Mouse (Mus musculus) embryonic facial prominence, embryonic 14.5 days (tissue): ENCODE data around the gene Lrrc66. TPM values are rescaled to one million over a fixed set of nuclear protein-coding genes. Genes with fewer than 3 reads are reported as not detected.

Experiments
- ATAC-seq: fragments of 200-750 bp; cut with Nextera tagmentation; 2 replicates; pipeline ENCODE4 v1.8.0; 2017; ENCODE audit warnings: low read depth, moderate number of reproducible peaks, moderate TSS enrichment
- DNase-seq: peaks from one replicate; pipeline ENCODE4 v3.0.0-alpha.2; 2015; ENCODE audit warnings: low spot score
- H3K27ac ChIP-seq: fragments of 300-500 bp; sonication (generic); replicated peaks from 2 replicates; pipeline ENCODE4 v1.5.1; 2014; ENCODE audit warnings: low read depth, mild to moderate bottlenecking, low read length, moderate library complexity
- H3K27me3 ChIP-seq: fragments of 300-500 bp; sonication (generic); replicated peaks from 2 replicates; pipeline ENCODE4 v1.6.1; 2014; ENCODE audit warnings: low read length; ENCODE audit not compliant: control insufficient read depth, insufficient read depth
- H3K36me3 ChIP-seq: fragments of 300-500 bp; sonication (generic); 2 replicates; pipeline ENCODE4 v1.6.1; 2014; ENCODE audit warnings: low read length, mixed read lengths; ENCODE audit not compliant: control insufficient read depth, insufficient read depth
- H3K4me1 ChIP-seq: fragments of 300-500 bp; sonication (generic); 2 replicates; pipeline ENCODE4 v1.6.1; 2014; ENCODE audit warnings: antibody characterized with exemption, low read length; ENCODE audit not compliant: control insufficient read depth, insufficient read depth
- H3K4me2 ChIP-seq: fragments of 300-500 bp; sonication (generic); 2 replicates; pipeline ENCODE4 v1.6.1; 2014; ENCODE audit warnings: low read depth, mild to moderate bottlenecking, low read length, moderate library complexity, mixed read lengths
- H3K4me3 ChIP-seq: fragments of 300-500 bp; sonication (generic); 2 replicates; pipeline ENCODE4 v1.5.1; 2014; ENCODE audit warnings: low read depth, mild to moderate bottlenecking, low read length
- H3K9ac ChIP-seq: fragments of 300-500 bp; sonication (generic); 2 replicates; pipeline ENCODE4 v1.6.1; 2014; ENCODE audit warnings: low read depth, mild to moderate bottlenecking, low read length, moderate library complexity, mixed read lengths
- H3K9me3 ChIP-seq: fragments of 300-500 bp; sonication (generic); 2 replicates; pipeline ENCODE4 v1.6.1; 2016; ENCODE audit warnings: low read length; ENCODE audit not compliant: control insufficient read depth
- WGBS: fragments of 180-500 bp; shearing (Covaris S2); extraction: QIAGEN DNeasy Blood & Tissue Kit; methylation state at CpG from one replicate; pipeline ENCODE4 v1.1.7; 2014; 5-methylcytosine and 5-hydroxymethylcytosine counted together
- polyA plus RNA-seq: library from polyadenylated mRNA; unstranded; fragments of >200 nt; fragmentation: Nextera tagmentation; extraction: Ambion mirVana; gene quantifications from 2 replicates; pipeline ENCODE4 v1.2.1, GENCODE M21; 2014

The Lrrc66 gene
- polyA plus RNA-seq, 1 experiment from 2014 or later = not detected

GRCm38 (mm10) chr5:73566119-73566518 lies 66.2 kb downstream of the Lrrc66 start:
- H3K27ac ChIP-seq = no peak overlapping the region
- H3K36me3 ChIP-seq = no peaks in the 10 kb centered on the region
- WGBS = 76% methylated on average over 5 of the region's 5 CpGs
- ATAC-seq (no peak), DNase-seq (no peak)
- no peak overlapping the region for H3K4me3 ChIP-seq
- no peak overlapping the region for H3K4me2 ChIP-seq
- H3K4me1 ChIP-seq = no peaks in the 10 kb centered on the region
- no peak overlapping the region for H3K9ac ChIP-seq
- no peaks in the 10 kb centered on the region for H3K9me3 ChIP-seq
- H3K27me3 ChIP-seq = no peaks in the 10 kb centered on the region

- DNase-seq = no peak
- no peak for ATAC-seq
- Histone ChIP-seq H3K36me3 (0 out of 2 replicates have a peak, but pooled peaks cover 9% of the 10 kb centered on the region), H3K4me3 (no peak overlapping the region), H3K4me1 (no peaks in the 10 kb centered on the region), H3K27me3 (no peaks in the 10 kb centered on the region), H3K4me2 (no peak overlapping the region), H3K9me3 (no peaks in the 10 kb centered on the region), H3K27ac (no peak overlapping the region), H3K9ac (no peak overlapping the region)
- WGBS = 97% methylated on average over 6 of the region's 6 CpGs
Observed at GRCm38 (mm10) chr5:73564038-73564437, 68.3 kb downstream of the Lrrc66 start.

- H3K9me3 ChIP-seq = no peaks in the 10 kb centered on the region
- 91% methylated on average over 6 of the region's 6 CpGs for WGBS
- no peaks in the 10 kb centered on the region for H3K4me1 ChIP-seq
- no peaks in the 10 kb centered on the region for H3K27me3 ChIP-seq
- H3K27ac ChIP-seq = no peak overlapping the region
- no peak for ATAC-seq
- no peak overlapping the region for H3K4me3 ChIP-seq
- DNase-seq = no peak
- no peak overlapping the region for H3K9ac ChIP-seq
- H3K4me2 ChIP-seq = no peak overlapping the region
- peaks cover 30% of the 10 kb centered on the region for H3K36me3 ChIP-seq
Observed at GRCm38 (mm10) chr5:73558756-73559155, 73.6 kb downstream of the Lrrc66 start.

- no peak overlapping the region for H3K4me3 ChIP-seq
- WGBS = 77% methylated on average over 12 of the region's 12 CpGs
- H3K9ac ChIP-seq = no peak overlapping the region
- peaks cover 40% of the 10 kb centered on the region for H3K36me3 ChIP-seq
- ATAC-seq (no peak), DNase-seq (no peak)
- no peaks in the 10 kb centered on the region for H3K27me3 ChIP-seq
- H3K4me2 ChIP-seq = no peak overlapping the region
- no peaks in the 10 kb centered on the region for H3K9me3 ChIP-seq
- H3K27ac ChIP-seq = no peak overlapping the region
- H3K4me1 ChIP-seq = no peaks in the 10 kb centered on the region
Observed at GRCm38 (mm10) chr5:73556733-73557425, 75.4 kb downstream of the Lrrc66 start.

Other genes with a start within 250 kb of the Lrrc66 start
- gene Cwh43, start 226.5 kb downstream of the Lrrc66 start, polyA plus RNA-seq = 0.90 and 1.9 TPM in 2 replicates
- 25.7 and 26.4 TPM in 2 replicates for gene Dcun1d4, start 151.5 kb downstream of the Lrrc66 start, polyA plus RNA-seq
- gene Sgcb, start 15.3 kb upstream of the Lrrc66 start, polyA plus RNA-seq = 54.3 and 55.3 TPM in 2 replicates
- 0.63 and 1.1 TPM in 2 replicates for gene Spata18, start 18.9 kb upstream of the Lrrc66 start, polyA plus RNA-seq